ENCODE assay signal across 14 mouse cellular contexts in genomic region chr17:37080119-37080518, GRCm38 (mm10). TPM values are rescaled to one million over a fixed set of nuclear protein-coding genes. Genes with fewer than 3 reads are reported as not detected.
DNase-seq lines count a peak whose midpoint lies in the region; ATAC-seq and TF ChIP-seq lines count a peak whose summit lies in the region.
"Had no signal": no experiment of that assay in that cellular context is flagged by ENCODE, and none has a peak within 500 bp of the region (broad histone marks: within the 10 kb centered on the region; RNA-seq: fewer than 3 reads in every experiment).

No protein-coding gene starts in this region.

- TF ChIP-seq CTCF in lung, postnatal 0 days (IDR thresholded peaks at IDR 0.05) = no peak

- no peaks in the 10 kb centered on the region for H3K9me3 ChIP-seq in heart, embryonic 12.5 days (replicated peaks)
- H3K9me3 ChIP-seq in lung, postnatal 0 days (ENCODE audit: low read length) = no peaks in the 10 kb centered on the region
- H3K9me3 ChIP-seq in forebrain, embryonic 13.5 days (replicated peaks) = no peaks in the 10 kb centered on the region
- H3K9me3 ChIP-seq: embryonic facial prominence, embryonic 15.5 days; limb, embryonic 13.5 days; midbrain, embryonic 13.5 days had no signal

- H3K9ac ChIP-seq in heart, embryonic 12.5 days = no peak overlapping the region
- H3K9ac ChIP-seq in lung, postnatal 0 days (replicated peaks; ENCODE audit: low read depth) = no peak overlapping the region
- no peak overlapping the region for H3K9ac ChIP-seq in forebrain, embryonic 13.5 days
- H3K9ac ChIP-seq: embryonic facial prominence, embryonic 15.5 days; limb, embryonic 13.5 days had no signal

- no peak overlapping the region for H3K4me2 ChIP-seq in heart, embryonic 12.5 days
- no peak overlapping the region for H3K4me2 ChIP-seq in lung, postnatal 0 days (replicated peaks; ENCODE audit: low read depth, low read length)
- no peak overlapping the region for H3K4me2 ChIP-seq in forebrain, embryonic 13.5 days
- H3K4me2 ChIP-seq: embryonic facial prominence, embryonic 15.5 days; limb, embryonic 13.5 days had no signal

- DNase-seq in heart, adult 8-10 months (ENCODE audit: low spot score) = peak; percentile 10
- peak; percentile 25 for DNase-seq in 3T3-L1 (ENCODE audit: low read depth, low spot score)
- peak; percentile 27 for DNase-seq in gastrocnemius, postnatal 10 days
- peak; percentile 40 for DNase-seq in lung, postnatal 0 days (ENCODE audit: low spot score)
- DNase-seq in adrenal gland, adult 8-10 months = no peak
- DNase-seq in cerebellum, adult 9-11 months = no peak

- H3K4me1 ChIP-seq in heart, embryonic 12.5 days (replicated peaks) = 0 out of 2 replicates have a peak, but pooled peaks cover 6% of the 10 kb centered on the region
- H3K4me1 ChIP-seq in lung, postnatal 0 days (ENCODE audit: insufficient read depth, low read depth, low read length) = no peaks in the 10 kb centered on the region; the same call in 1 of the 2 replicates
- peaks cover 22% of the 10 kb centered on the region for H3K4me1 ChIP-seq in forebrain, embryonic 13.5 days
- H3K4me1 ChIP-seq: embryonic facial prominence, embryonic 15.5 days had no signal

- 12% methylated on average over 5 of the region's 5 CpGs for WGBS in heart, embryonic 12.5 days
- 12% methylated on average over 5 of the region's 5 CpGs for WGBS in lung, postnatal 0 days
- 28% methylated on average over 5 of the region's 5 CpGs for WGBS in forebrain, embryonic 13.5 days

- TF ChIP-seq EP300 in lung, postnatal 0 days (IDR thresholded peaks at IDR 0.05) = no peak

- H3K36me3 ChIP-seq in heart, embryonic 12.5 days = no peaks in the 10 kb centered on the region
- no peaks in the 10 kb centered on the region for H3K36me3 ChIP-seq in lung, postnatal 0 days (ENCODE audit: insufficient read depth, low read length)
- H3K36me3 ChIP-seq in forebrain, embryonic 13.5 days (ENCODE audit: poor library complexity, severe bottlenecking) = peaks cover 19% of the 10 kb centered on the region

- no peak overlapping the region for H3K27ac ChIP-seq in heart, embryonic 12.5 days (ENCODE audit: poor library complexity, severe bottlenecking)
- H3K27ac ChIP-seq in lung, postnatal 0 days (ENCODE audit: low read length) = no peak overlapping the region
- no peak overlapping the region for H3K27ac ChIP-seq in forebrain, embryonic 13.5 days
- H3K27ac ChIP-seq: embryonic facial prominence, embryonic 15.5 days; limb, embryonic 13.5 days had no signal

- no peak overlapping the region for H3K4me3 ChIP-seq in heart, embryonic 12.5 days
- H3K4me3 ChIP-seq in lung, postnatal 0 days (ENCODE audit: low read depth, low read length) = no peak overlapping the region
- no peak overlapping the region for H3K4me3 ChIP-seq in forebrain, embryonic 13.5 days
- H3K4me3 ChIP-seq: embryonic facial prominence, embryonic 15.5 days; limb, embryonic 13.5 days; midbrain, embryonic 13.5 days had no signal

- H3K27me3 ChIP-seq in heart, embryonic 12.5 days (replicated peaks) = no peaks in the 10 kb centered on the region
- H3K27me3 ChIP-seq in lung, postnatal 0 days (replicated peaks; ENCODE audit: insufficient read depth, low read length) = no peaks in the 10 kb centered on the region
- 0 out of 2 replicates have a peak, but pooled peaks cover 4% of the 10 kb centered on the region for H3K27me3 ChIP-seq in forebrain, embryonic 13.5 days
- H3K27me3 ChIP-seq: embryonic facial prominence, embryonic 15.5 days; limb, embryonic 13.5 days had no signal

- no peak for ATAC-seq in heart, embryonic 12.5 days (ENCODE audit: insufficient number of reproducible peaks, low FRiP score)
- peak; percentile 60 for ATAC-seq in lung, postnatal 0 days
- no peak for ATAC-seq in forebrain, embryonic 13.5 days
- ATAC-seq: intestine, embryonic 16.5 days had no signal

RNA-seq across cellular contexts. Expression of gene Olfr90, which starts 8.2 kb away (rescaled TPM):
- not detected for total RNA-seq in heart, adult 8-10 months (2022)
- polyA plus RNA-seq in heart, embryonic 12.5 days (2016; fragmentation: Nextera tagmentation; extraction: Ambion mirVana) = 0.08 TPM in 1 of 2 replicates, not detected in the other
- not detected for total RNA-seq in gastrocnemius, postnatal 10 days (2021)
- not detected in 2 replicates for polyA plus RNA-seq in lung, postnatal 0 days (2015; fragmentation: Nextera tagmentation; extraction: Ambion mirVana)
- 0.09 and 0.10 TPM in 2 replicates for polyA plus RNA-seq in forebrain, embryonic 13.5 days (2015; fragmentation: Nextera tagmentation; extraction: Ambion mirVana)
- total RNA-seq in adrenal gland, adult 8-10 months (2022) = not detected
- total RNA-seq: granulocyte monocyte progenitor cell, adult 5-6 weeks; neutrophil, adult 5-6 weeks had no signal
- polyA plus RNA-seq: intestine, embryonic 16.5 days; midbrain, embryonic 13.5 days had no signal

RNA-seq across cellular contexts. Expression of gene Olfr91, which starts 18.0 kb away (rescaled TPM):
- not detected for total RNA-seq in heart, adult 8-10 months (2022)
- polyA plus RNA-seq in heart, embryonic 12.5 days (2016; fragmentation: Nextera tagmentation; extraction: Ambion mirVana) = 0.05 TPM in 1 of 2 replicates, not detected in the other
- not detected for total RNA-seq in gastrocnemius, postnatal 10 days (2021)
- polyA plus RNA-seq in lung, postnatal 0 days (2015; fragmentation: Nextera tagmentation; extraction: Ambion mirVana) = not detected in 2 replicates
- polyA plus RNA-seq in forebrain, embryonic 13.5 days (2015; fragmentation: Nextera tagmentation; extraction: Ambion mirVana) = not detected in 2 replicates
- not detected for total RNA-seq in adrenal gland, adult 8-10 months (2022)
- total RNA-seq: granulocyte monocyte progenitor cell, adult 5-6 weeks; neutrophil, adult 5-6 weeks had no signal
- polyA plus RNA-seq: embryonic facial prominence, embryonic 15.5 days; intestine, embryonic 16.5 days; limb, embryonic 13.5 days; midbrain, embryonic 13.5 days had no signal

RNA-seq across cellular contexts. Expression of gene Gabbr1, which starts 34.4 kb away (rescaled TPM):
- total RNA-seq in heart, adult 8-10 months (2022) = 1 to 10 TPM; 7.2 to 9.2 (median 7.4) TPM
- 8.3 and 8.6 TPM in 2 replicates for polyA plus RNA-seq in heart, embryonic 12.5 days (2016; fragmentation: Nextera tagmentation; extraction: Ambion mirVana)
- total RNA-seq in gastrocnemius, postnatal 10 days (2021) = 10 to 100 TPM; 12.8 to 20.1 TPM
- 5.8 and 6.2 TPM in 2 replicates for polyA plus RNA-seq in lung, postnatal 0 days (2015; fragmentation: Nextera tagmentation; extraction: Ambion mirVana)
- 30.1 and 35.2 TPM in 2 replicates for polyA plus RNA-seq in forebrain, embryonic 13.5 days (2015; fragmentation: Nextera tagmentation; extraction: Ambion mirVana)
- total RNA-seq in adrenal gland, adult 8-10 months (2022) = 10 to 100 TPM; 25.3 to 63.8 (median 50.8) TPM

RNA-seq across cellular contexts. Expression of gene Olfr92, which starts 39.8 kb away (rescaled TPM):
- total RNA-seq in heart, adult 8-10 months (2022) = not detected
- not detected in 2 replicates for polyA plus RNA-seq in heart, embryonic 12.5 days (2016; fragmentation: Nextera tagmentation; extraction: Ambion mirVana)
- total RNA-seq in gastrocnemius, postnatal 10 days (2021) = not detected
- polyA plus RNA-seq in lung, postnatal 0 days (2015; fragmentation: Nextera tagmentation; extraction: Ambion mirVana) = not detected in 2 replicates
- not detected in 2 replicates for polyA plus RNA-seq in forebrain, embryonic 13.5 days (2015; fragmentation: Nextera tagmentation; extraction: Ambion mirVana)
- not detected for total RNA-seq in adrenal gland, adult 8-10 months (2022)
- total RNA-seq: granulocyte monocyte progenitor cell, adult 5-6 weeks; neutrophil, adult 5-6 weeks had no signal
- polyA plus RNA-seq: embryonic facial prominence, embryonic 15.5 days; intestine, embryonic 16.5 days; limb, embryonic 13.5 days; midbrain, embryonic 13.5 days had no signal

RNA-seq across cellular contexts. Expression of gene Mog, which starts 56.9 kb away (rescaled TPM):
- not detected for total RNA-seq in heart, adult 8-10 months (2022)
- 0.10 TPM in 1 of 2 replicates, not detected in the other for polyA plus RNA-seq in heart, embryonic 12.5 days (2016; fragmentation: Nextera tagmentation; extraction: Ambion mirVana)
- total RNA-seq in gastrocnemius, postnatal 10 days (2021) = not detected
- 0.07 TPM in 1 of 2 replicates, not detected in the other for polyA plus RNA-seq in lung, postnatal 0 days (2015; fragmentation: Nextera tagmentation; extraction: Ambion mirVana)
- polyA plus RNA-seq in forebrain, embryonic 13.5 days (2015; fragmentation: Nextera tagmentation; extraction: Ambion mirVana) = 1.1 and 1.5 TPM in 2 replicates
- total RNA-seq in adrenal gland, adult 8-10 months (2022) = not detected
- total RNA-seq: granulocyte monocyte progenitor cell, adult 5-6 weeks; neutrophil, adult 5-6 weeks had no signal
- polyA plus RNA-seq: embryonic facial prominence, embryonic 15.5 days; intestine, embryonic 16.5 days had no signal

Comparison
In these comparisons a context has a peak if more than half of its experiments do, and no peak if none do; other contexts are left out.
1. DNase-seq: peak in heart, adult 8-10 months (single experiment), 3T3-L1 (single experiment), gastrocnemius, postnatal 10 days (single experiment) and lung, postnatal 0 days (single experiment); none in adrenal gland, adult 8-10 months (single experiment) and cerebellum, adult 9-11 months (single experiment).